ENCODE assay signal across 9 mouse cellular contexts in the genomic region with DNA sequence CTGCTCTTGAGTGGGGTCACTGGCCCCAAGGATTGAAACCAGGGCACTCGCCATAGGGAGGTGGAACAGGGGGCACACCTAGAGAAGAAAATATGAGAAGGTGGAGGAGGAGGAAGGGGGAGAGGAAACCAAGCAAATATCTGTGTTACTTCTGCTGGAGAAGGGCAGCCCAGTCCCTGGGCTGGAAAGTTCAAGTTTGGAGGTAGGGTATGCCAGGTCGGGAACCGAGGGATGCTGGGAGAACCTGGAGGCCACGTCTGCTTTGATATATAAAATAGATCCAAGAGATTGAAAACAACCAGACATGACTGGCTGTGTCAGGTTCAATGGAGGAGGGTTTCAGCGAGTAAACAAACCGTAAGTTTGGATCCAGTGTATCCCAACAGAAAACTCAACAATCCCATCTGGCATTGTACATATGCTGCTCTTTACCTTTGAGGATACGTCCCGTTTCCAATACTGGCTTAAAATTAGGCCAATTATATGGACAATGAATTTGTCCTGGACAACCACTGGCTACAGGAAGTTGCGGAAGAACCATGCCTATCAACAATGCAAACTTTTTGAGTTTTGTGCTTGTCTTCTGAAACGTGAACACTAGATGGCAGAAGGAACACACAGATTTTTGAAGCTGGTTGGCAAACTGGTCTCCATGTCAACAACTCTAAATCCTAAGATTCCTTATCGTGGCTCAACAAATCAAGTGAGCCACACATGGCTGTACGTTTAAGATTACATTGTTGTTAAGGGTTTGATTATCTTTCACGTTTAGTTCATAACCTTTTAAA.
DNase-seq lines count a peak whose midpoint lies in the region; ATAC-seq and TF ChIP-seq lines count a peak whose summit lies in the region.
"Had no signal": no experiment of that assay in that cellular context is flagged by ENCODE, and none has a peak within 500 bp of the region (broad histone marks: within the 10 kb centered on the region; RNA-seq: fewer than 3 reads in every experiment).

No protein-coding gene starts in this region.

- TF ChIP-seq POLR2A in cerebellum, adult 2 months (IDR thresholded peaks at IDR 0.05; ENCODE audit: borderline replicate concordance, insufficient read depth, low read length), result no peak
- no peak for TF ChIP-seq POLR2A in lung, adult 2 months (IDR thresholded peaks at IDR 0.05; ENCODE audit: borderline replicate concordance, extremely low read depth, low read depth, low read length)

- no peaks in the 10 kb centered on the region for H3K27me3 ChIP-seq in cerebellum, adult 2 months (ENCODE audit: control insufficient read depth, insufficient read depth, low read length)
- no peaks in the 10 kb centered on the region for H3K27me3 ChIP-seq in liver, embryonic 14.5 days (ENCODE audit: control insufficient read depth, insufficient read depth, low read length)

- H3K4me1 ChIP-seq in cerebellum, adult 2 months (ENCODE audit: control insufficient read depth, insufficient read depth, low read length), result no peaks in the 10 kb centered on the region; the same call in 1 of the 2 replicates
- no peaks in the 10 kb centered on the region for H3K4me1 ChIP-seq in liver, embryonic 14.5 days (replicated peaks; ENCODE audit: control insufficient read depth in 2 of 2, insufficient read depth in 2 of 2, low read length in 1 of 2)
- H3K4me1 ChIP-seq in lung, adult 2 months (ENCODE audit: control insufficient read depth, insufficient read depth, low read length), result peaks cover 2% of the 10 kb centered on the region; the same call in 1 of the 2 replicates

- no peaks in the 10 kb centered on the region for H3K36me3 ChIP-seq in liver, embryonic 14.5 days (replicated peaks; ENCODE audit: control insufficient read depth, insufficient read depth, low read depth)

- no peak for ATAC-seq in cerebellum, adult (ENCODE audit: insufficient number of reproducible peaks, low FRiP score, low TSS enrichment)
- ATAC-seq in liver, embryonic 14.5 days (ENCODE audit: insufficient read depth), result no peak

- no peak overlapping the region for H3K4me3 ChIP-seq in cerebellum, adult 2 months (replicated peaks; ENCODE audit: insufficient read depth, low read depth, low read length)
- H3K4me3 ChIP-seq in liver, embryonic 14.5 days (ENCODE audit: insufficient read depth in 1 of 2, low read depth in 2 of 2, low read length in 2 of 2), result no peak overlapping the region
- H3K4me3 ChIP-seq in lung, adult 2 months (replicated peaks; ENCODE audit: extremely low read depth, low read depth, low read length), result no peak overlapping the region

- 47% methylated on average over 13 of the region's 13 CpGs for WGBS in cerebellum, adult 2 months
- WGBS in liver, embryonic 14.5 days (ENCODE audit: insufficient replicate concordance), result 32% methylated on average over 13 of the region's 13 CpGs
- WGBS in lung, adult 2 months, result 40% methylated on average over 13 of the region's 13 CpGs

- H3K27ac ChIP-seq in cerebellum, adult 2 months (ENCODE audit: insufficient read depth, low read length), result no peak overlapping the region
- no peak overlapping the region for H3K27ac ChIP-seq in liver, embryonic 14.5 days
- H3K27ac ChIP-seq: macrophage had no signal

- peak in 1 of 2 experiments; percentile 58 for DNase-seq in cerebellum, adult 2 months
- DNase-seq in liver, embryonic 14.5 days (ENCODE audit: low read depth in 3 of 3, low spot score in 3 of 3), result no peak
- DNase-seq in liver, result no peak
- DNase-seq in embryo, embryonic 11.5 days (ENCODE audit: low read depth, low spot score), result peak; percentile 24
- no peak for DNase-seq in lung, adult 2 months
- DNase-seq in frontal cortex, postnatal 10 days (ENCODE audit: low spot score in 2 of 2), result no peak
- no peak for DNase-seq in urinary bladder, postnatal 36 days (ENCODE audit: low spot score in 2 of 2)

- no peaks in the 10 kb centered on the region for H3K9me3 ChIP-seq in liver, embryonic 14.5 days (ENCODE audit: control insufficient read depth, low read length)

- TF ChIP-seq EP300 in liver, embryonic 14.5 days (IDR thresholded peaks at IDR 0.05; ENCODE audit: low read depth), result no peak

- TF ChIP-seq CTCF in cerebellum, adult 2 months (IDR thresholded peaks at IDR 0.05; ENCODE audit: borderline replicate concordance, insufficient read depth, low read depth, low read length), result peak; percentile 55; the same call in 1 of the 2 replicates
- 0 out of 2 replicates have a peak, but pooled peaks have one; percentile 29 for TF ChIP-seq CTCF in liver, embryonic 14.5 days (IDR thresholded peaks at IDR 0.05; ENCODE audit: low read depth)
- TF ChIP-seq CTCF in lung, adult 2 months (IDR thresholded peaks at IDR 0.05; ENCODE audit: insufficient read depth, low read length), result peak; percentile 33; the same call in 1 of the 2 replicates

- no peak overlapping the region for H3K9ac ChIP-seq in liver, embryonic 14.5 days (replicated peaks)

- H3K4me2 ChIP-seq in liver, embryonic 14.5 days (ENCODE audit: low read depth), result no peak overlapping the region
